Mouse (Mus musculus): ENCODE measurements around the gene Mxi1.

DNA sequence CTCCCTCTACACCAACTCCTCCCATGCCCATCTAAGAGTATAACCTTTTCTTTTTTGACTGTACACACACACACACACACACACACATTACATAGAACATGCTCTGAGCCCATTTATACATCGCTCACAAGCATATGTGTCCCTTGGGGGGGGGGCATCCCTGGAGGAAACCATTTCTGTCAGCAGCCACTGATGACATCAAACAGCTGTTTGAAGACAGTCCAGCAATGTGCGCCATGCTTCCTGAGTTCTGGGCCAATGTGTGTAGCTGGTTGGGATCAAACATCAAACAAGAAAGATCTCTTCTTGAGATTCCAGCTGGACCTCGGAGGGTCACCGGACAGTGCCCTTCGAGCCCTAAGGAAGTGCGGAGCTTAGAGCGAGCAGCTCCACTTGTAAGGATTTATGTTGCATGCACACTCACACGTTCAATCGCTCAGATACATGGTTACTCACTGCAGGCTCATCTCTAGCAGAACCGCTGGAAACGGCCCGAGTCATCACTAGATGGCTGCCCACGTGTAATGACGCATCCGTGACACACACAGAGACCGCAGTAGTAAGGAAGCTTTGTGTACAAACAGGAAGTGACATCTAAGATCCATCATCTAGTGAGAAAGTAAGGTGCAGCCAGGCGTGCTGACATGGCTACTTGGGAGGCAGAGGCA, 37.1 kb upstream of the Mxi1 start:
- TF ChIP-seq CTCF (conservative IDR thresholded peaks at IDR 0.05; ENCODE audit: insufficient read depth, insufficient read length, low read depth, low read length) = no peak
- TF ChIP-seq POLR2A (IDR thresholded peaks at IDR 0.05; ENCODE audit: low read depth, low read length) = no peak

All from kidney, adult 2 months (tissue).